In the genomic region with DNA sequence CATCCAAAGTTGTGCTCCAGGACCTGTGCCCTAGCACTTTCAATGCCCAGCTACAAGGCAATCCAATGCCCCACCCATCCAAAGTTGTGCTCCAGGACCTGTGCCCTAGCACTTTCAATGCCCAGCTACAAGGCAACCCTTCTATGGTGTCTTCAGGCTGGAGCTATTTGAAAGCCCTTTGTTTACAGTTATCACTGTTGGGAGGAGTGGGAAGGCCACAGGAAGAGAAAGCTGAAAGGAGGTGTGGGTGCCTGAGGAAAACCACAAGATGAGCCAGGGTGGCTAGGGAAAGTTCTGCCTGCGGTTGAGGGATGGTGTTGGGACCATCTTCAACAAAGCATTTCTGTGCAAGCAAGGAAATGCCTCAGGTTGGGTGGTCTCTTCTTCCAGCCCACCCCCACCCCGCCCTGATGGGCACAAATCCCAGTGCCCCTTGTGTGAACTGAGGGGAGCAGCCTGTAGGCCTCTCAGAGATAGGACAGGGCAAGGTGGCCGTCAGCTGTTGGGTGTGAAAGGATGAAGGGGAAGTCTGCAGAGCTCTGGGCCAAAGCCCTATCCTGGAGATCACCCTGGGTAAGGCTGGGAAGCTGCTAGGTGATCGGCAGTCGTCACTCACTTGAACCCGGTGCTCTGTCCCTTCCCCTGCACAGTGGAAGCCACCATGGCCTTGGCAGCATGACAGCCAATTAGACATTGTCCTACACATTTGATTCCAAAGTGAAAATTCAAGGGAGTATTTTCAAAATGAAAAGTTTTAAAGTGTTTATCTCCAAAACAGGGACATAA, we compare ENCODE assay signal across 8 mouse cellular contexts. TPM values are rescaled to one million over a fixed set of nuclear protein-coding genes. Genes with fewer than 3 reads are reported as not detected.
DNase-seq lines count a peak whose midpoint lies in the region; ATAC-seq lines count a peak whose summit lies in the region.

No protein-coding gene starts in this region.

- H3K36me3 ChIP-seq in forebrain, embryonic 14.5 days (ENCODE audit: control insufficient read depth, insufficient read depth, low read length): no peaks in the 10 kb centered on the region
- no peaks in the 10 kb centered on the region for H3K36me3 ChIP-seq in liver, embryonic 13.5 days

- peak; percentile 17 for DNase-seq in CD4-positive, CD25-positive, alpha-beta regulatory T cell, adult 2 months (ENCODE audit: low read depth, low spot score)
- DNase-seq in 3T3-L1 (ENCODE audit: low read depth, low spot score): peak; percentile 2
- no peak for DNase-seq in forebrain, embryonic 14.5 days (ENCODE audit: low spot score)
- no peak for DNase-seq in liver, embryonic 13.5 days
- no peak for DNase-seq in urinary bladder, adult 2 months (ENCODE audit: low spot score)
- no peak for DNase-seq in gastrocnemius, postnatal 4 days (ENCODE audit: low spot score in 2 of 2)
- DNase-seq in spleen, adult 12 weeks (ENCODE audit: low spot score): no peak

- H3K4me3 ChIP-seq in forebrain, embryonic 14.5 days (ENCODE audit: low read depth, low read length): peak overlapping the region; percentile 77
- peak overlapping the region; percentile 79 for H3K4me3 ChIP-seq in liver, embryonic 13.5 days (replicated peaks)

- WGBS in forebrain, embryonic 14.5 days: 82% methylated on average over 6 of the region's 6 CpGs
- 57% methylated on average over 6 of the region's 6 CpGs for WGBS in liver, embryonic 13.5 days (ENCODE audit: insufficient replicate concordance)

- H3K4me1 ChIP-seq in forebrain, embryonic 14.5 days (ENCODE audit: control insufficient read depth, insufficient read depth, low read length): peaks cover 12% of the 10 kb centered on the region
- H3K4me1 ChIP-seq in liver, embryonic 13.5 days (replicated peaks): peaks cover 41% of the 10 kb centered on the region

- no peak overlapping the region for H3K27ac ChIP-seq in forebrain, embryonic 14.5 days (ENCODE audit: low read depth, low read length)
- no peak overlapping the region for H3K27ac ChIP-seq in liver, embryonic 13.5 days

- H3K9ac ChIP-seq in forebrain, embryonic 14.5 days (ENCODE audit: low read length): peak overlapping the region; percentile 76; the same call in 1 of the 2 replicates
- H3K9ac ChIP-seq in liver, embryonic 13.5 days: no peak overlapping the region

- ATAC-seq in CD4-positive, CD25-positive, alpha-beta regulatory T cell, adult 4 months: no peak
- ATAC-seq in forebrain, embryonic 14.5 days: no peak
- no peak for ATAC-seq in liver, embryonic 13.5 days (ENCODE audit: low read depth)

- no peaks in the 10 kb centered on the region for H3K27me3 ChIP-seq in forebrain, embryonic 14.5 days (replicated peaks; ENCODE audit: control insufficient read depth, insufficient read depth, low read length)
- peaks cover 16% of the 10 kb centered on the region; the same call in 1 of the 2 replicates for H3K27me3 ChIP-seq in liver, embryonic 13.5 days

- H3K9me3 ChIP-seq in forebrain, embryonic 14.5 days (replicated peaks; ENCODE audit: control insufficient read depth, low read length): no peaks in the 10 kb centered on the region
- H3K9me3 ChIP-seq in liver, embryonic 13.5 days (replicated peaks): no peaks in the 10 kb centered on the region

- H3K4me2 ChIP-seq in forebrain, embryonic 14.5 days (ENCODE audit: low read length): peak overlapping the region; percentile 65
- peak overlapping the region; percentile 94 for H3K4me2 ChIP-seq in liver, embryonic 13.5 days

RNA-seq across cellular contexts. Expression of a gene that starts 1.2 kb away (rescaled TPM):
- 1 to 10 TPM; 1.7 to 3.1 TPM for polyA plus RNA-seq in CD4-positive, CD25-positive, alpha-beta regulatory T cell, adult 4 months (2017; shearing (Covaris generic))
- polyA plus RNA-seq in forebrain, embryonic 14.5 days (2014; fragmentation: Nextera tagmentation; extraction: Ambion mirVana): 7.5 and 7.9 TPM in 2 replicates
- polyA plus RNA-seq in liver, embryonic 13.5 days (2015; fragmentation: Nextera tagmentation; extraction: Ambion mirVana): 0.92 and 1.0 TPM in 2 replicates
- polyA plus RNA-seq in urinary bladder, adult 2 months (2012; rRNA removed): 9.2 TPM in 2 replicates
- total RNA-seq in gastrocnemius, postnatal 4 days (2021): 1 to 10 TPM; 2.0 to 2.7 TPM

RNA-seq across cellular contexts. Expression of a gene that starts 1.5 kb away (rescaled TPM):
- polyA plus RNA-seq in CD4-positive, CD25-positive, alpha-beta regulatory T cell, adult 4 months (2017; shearing (Covaris generic)): 1 to 10 TPM; 1.4 to 2.7 TPM
- polyA plus RNA-seq in forebrain, embryonic 14.5 days (2014; fragmentation: Nextera tagmentation; extraction: Ambion mirVana): 4.0 and 4.1 TPM in 2 replicates
- polyA plus RNA-seq in liver, embryonic 13.5 days (2015; fragmentation: Nextera tagmentation; extraction: Ambion mirVana): 0.07 and 0.14 TPM in 2 replicates
- 7.5 and 9.3 TPM in 2 replicates for polyA plus RNA-seq in urinary bladder, adult 2 months (2012; rRNA removed)
- total RNA-seq in gastrocnemius, postnatal 4 days (2021): 1 to 10 TPM; 1.9 to 2.5 TPM

RNA-seq across cellular contexts. Expression of a gene that starts 38.1 kb away (rescaled TPM):
- 10 to 100 TPM; 19.5 to 21.4 TPM for polyA plus RNA-seq in CD4-positive, CD25-positive, alpha-beta regulatory T cell, adult 4 months (2017; shearing (Covaris generic))
- 15.3 and 18.7 TPM in 2 replicates for polyA plus RNA-seq in forebrain, embryonic 14.5 days (2014; fragmentation: Nextera tagmentation; extraction: Ambion mirVana)
- polyA plus RNA-seq in liver, embryonic 13.5 days (2015; fragmentation: Nextera tagmentation; extraction: Ambion mirVana): 41.3 and 45.9 TPM in 2 replicates
- 11.0 and 14.4 TPM in 2 replicates for polyA plus RNA-seq in urinary bladder, adult 2 months (2012; rRNA removed)
- 1 to 10 TPM; 7.9 to 8.1 TPM for total RNA-seq in gastrocnemius, postnatal 4 days (2021)

Comparison
In these comparisons a context has a peak if more than half of its experiments do, and no peak if none do; other contexts are left out.
1. DNase-seq: peak in CD4-positive, CD25-positive, alpha-beta regulatory T cell, adult 2 months (single experiment) and 3T3-L1 (single experiment); none in forebrain, embryonic 14.5 days (single experiment), liver, embryonic 13.5 days (single experiment), urinary bladder, adult 2 months (single experiment), gastrocnemius, postnatal 4 days (0 of 2) and spleen, adult 12 weeks (single experiment).